Mouse (Mus musculus) testis, adult 2 months (tissue): ENCODE measurements around the gene Celsr1.

Source experiments
- CTCF ChIP-seq: fragments of 200-500 bp; IDR thresholded peaks from 2 replicates; pipeline ENCODE4 v1.5.1; 2012; ENCODE audit warnings: low read depth, mild to moderate bottlenecking, inconsistent platforms, low read length, moderate library complexity; ENCODE audit not compliant: control insufficient read depth, insufficient read depth, insufficient replicate concordance
- POLR2A ChIP-seq: fragments of 200-500 bp; IDR thresholded peaks from 2 replicates; pipeline ENCODE4 v1.6.1; 2012; ENCODE audit warnings: low read depth, mild to moderate bottlenecking, inconsistent platforms, low read length, moderate library complexity; ENCODE audit not compliant: control insufficient read depth

DNA sequence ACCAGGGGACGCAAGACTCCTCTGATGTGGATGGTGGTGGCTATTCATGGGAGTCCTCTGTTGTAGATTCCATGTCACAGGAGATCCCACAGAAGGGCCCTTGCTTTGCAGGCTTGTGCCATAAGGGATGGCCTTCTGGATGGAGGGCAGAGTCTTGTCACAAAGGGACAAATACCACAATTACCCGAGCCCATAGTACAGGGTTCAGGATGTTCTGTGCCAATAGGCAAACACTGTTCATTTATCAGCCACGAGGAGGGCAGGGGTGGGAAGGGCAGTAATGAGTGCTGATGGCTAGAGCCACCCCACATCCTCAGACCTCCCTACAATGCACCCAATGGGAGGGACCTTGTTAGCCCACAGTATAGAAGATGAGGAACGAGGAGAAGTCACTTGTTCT lies 71.9 kb downstream of the Celsr1 start:
- TF ChIP-seq POLR2A (no peak), CTCF (no peak)
